39 mouse cellular contexts compared by ENCODE assay signal in the genomic region with DNA sequence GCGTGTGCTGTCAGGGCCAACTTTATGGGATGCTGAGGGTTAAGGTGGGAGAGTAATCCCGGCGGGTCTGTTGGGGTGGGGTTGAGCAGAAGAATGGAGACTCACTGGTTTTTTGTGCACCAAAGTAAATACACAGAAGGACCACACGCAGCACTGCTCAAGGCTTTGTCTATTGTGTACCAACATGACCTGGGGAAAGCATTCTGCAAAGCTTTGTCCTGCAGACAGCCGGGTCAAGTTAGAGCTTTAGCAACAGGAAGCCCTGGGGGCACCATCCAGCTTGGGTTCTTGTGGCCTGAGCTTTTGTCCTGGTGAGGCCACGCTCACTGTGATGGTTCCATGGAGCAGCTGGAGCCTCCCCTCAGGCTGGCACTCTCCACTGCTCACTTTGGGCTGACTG. TPM values are rescaled to one million over a fixed set of nuclear protein-coding genes. Genes with fewer than 3 reads are reported as not detected.
A peak's percentile ranks its signal among the peaks of the same experiment; 100 is the strongest.
DNase-seq lines count a peak whose midpoint lies in the region; ATAC-seq and TF ChIP-seq lines count a peak whose summit lies in the region.
"Had no signal": no experiment of that assay in that cellular context is flagged by ENCODE, and none has a peak within 500 bp of the region (broad histone marks: within the 10 kb centered on the region; RNA-seq: fewer than 3 reads in every experiment).

No protein-coding gene starts in this region.

- H3K4me3 ChIP-seq in hindbrain, embryonic 10.5 days = no peak overlapping the region
- no peak overlapping the region for H3K4me3 ChIP-seq in hindbrain, postnatal 0 days (ENCODE audit: low read length)
- peak overlapping the region; percentile 30; the same call in 1 of the 2 replicates for H3K4me3 ChIP-seq in G1E (ENCODE audit: low read depth, low read length)
- H3K4me3 ChIP-seq in midbrain, embryonic 15.5 days = no peak overlapping the region
- H3K4me3 ChIP-seq: embryonic facial prominence, embryonic 13.5 days; forebrain, embryonic 10.5 days; heart, embryonic 10.5 days; heart, embryonic 15.5 days; hindbrain, embryonic 13.5 days; kidney, embryonic 15.5 days; layer of hippocampus, adult 2 months; limb, embryonic 10.5 days; limb, embryonic 15.5 days; liver, embryonic 13.5 days; megakaryocyte, embryonic 14.5 days; midbrain, embryonic 13.5 days had no signal

- H3K36me3 ChIP-seq in hindbrain, embryonic 10.5 days = peaks cover 59% of the 10 kb centered on the region
- H3K36me3 ChIP-seq in hindbrain, postnatal 0 days (ENCODE audit: insufficient read depth, low read length) = peaks cover 35% of the 10 kb centered on the region
- H3K36me3 ChIP-seq in G1E (replicated peaks) = peaks cover 59% of the 10 kb centered on the region
- peaks cover 18% of the 10 kb centered on the region; the same call in 1 of the 2 replicates for H3K36me3 ChIP-seq in midbrain, embryonic 15.5 days (replicated peaks)

- 58% methylated on average over 6 of the region's 6 CpGs for WGBS in hindbrain, embryonic 10.5 days
- WGBS in hindbrain, postnatal 0 days = 47% methylated on average over 6 of the region's 6 CpGs
- WGBS in midbrain, embryonic 15.5 days = 53% methylated on average over 6 of the region's 6 CpGs

- peak; percentile 7 for DNase-seq in cerebellum, adult 9-11 months
- no peak for DNase-seq in cerebellum, adult 11-12 months
- DNase-seq in hindbrain, embryonic 10.5 days (ENCODE audit: low spot score) = peak; percentile 16
- DNase-seq in hindbrain, postnatal 0 days (ENCODE audit: low spot score) = no peak
- DNase-seq in G1E (ENCODE audit: low spot score) = no peak
- DNase-seq in mesoderm, embryonic 11.5 days (ENCODE audit: low read depth, low spot score) = peak; percentile 17
- no peak for DNase-seq in spleen, adult 18-20 months
- DNase-seq: adrenal gland, postnatal 14 days; cerebellum, adult 11 months; cerebellum, postnatal 10 days; gastrocnemius, postnatal 14 days; heart, postnatal 36 days; kidney, adult 18-20 months; kidney, postnatal 36 days; liver, embryonic 13.5 days; lung, adult 18-20 months; lung, postnatal 4 days; right cerebral cortex, adult 18-20 months; thymus, adult 18-20 months; thymus, postnatal 25 days had no signal

- no peak for TF ChIP-seq CTCF in hindbrain, postnatal 0 days (IDR thresholded peaks at IDR 0.05; ENCODE audit: low read depth)
- TF ChIP-seq CTCF in G1E (IDR thresholded peaks at IDR 0.05; ENCODE audit: low read depth, low read length) = no peak

- H3K9me3 ChIP-seq in hindbrain, embryonic 10.5 days = no peaks in the 10 kb centered on the region
- no peaks in the 10 kb centered on the region for H3K9me3 ChIP-seq in hindbrain, postnatal 0 days (ENCODE audit: low read length)
- no peaks in the 10 kb centered on the region for H3K9me3 ChIP-seq in G1E (replicated peaks)
- H3K9me3 ChIP-seq in midbrain, embryonic 15.5 days = no peaks in the 10 kb centered on the region
- H3K9me3 ChIP-seq: embryonic facial prominence, embryonic 13.5 days; forebrain, embryonic 10.5 days; heart, embryonic 10.5 days; heart, embryonic 15.5 days; hindbrain, embryonic 13.5 days; kidney, embryonic 15.5 days; limb, embryonic 10.5 days; limb, embryonic 15.5 days; liver, embryonic 13.5 days; megakaryocyte, embryonic 14.5 days; midbrain, embryonic 13.5 days had no signal

- ATAC-seq in hindbrain, postnatal 0 days = no peak
- ATAC-seq in G1E (ENCODE audit: extremely low read depth, insufficient number of reproducible peaks, low FRiP score, poor library complexity, severe bottlenecking) = no peak
- no peak for ATAC-seq in midbrain, embryonic 15.5 days (replicated peaks)
- ATAC-seq: forebrain, embryonic 16.5 days; lung, postnatal 0 days; midbrain, embryonic 13.5 days had no signal

- H3K27me3 ChIP-seq in hindbrain, embryonic 10.5 days (ENCODE audit: insufficient read depth, poor library complexity, severe bottlenecking) = no peaks in the 10 kb centered on the region
- H3K27me3 ChIP-seq in hindbrain, postnatal 0 days (ENCODE audit: insufficient read depth, low read length) = no peaks in the 10 kb centered on the region
- H3K27me3 ChIP-seq in G1E (ENCODE audit: insufficient read depth, low read length) = no peaks in the 10 kb centered on the region
- H3K27me3 ChIP-seq in midbrain, embryonic 15.5 days (replicated peaks) = no peaks in the 10 kb centered on the region
- H3K27me3 ChIP-seq: CH12.LX; embryonic facial prominence, embryonic 13.5 days; heart, embryonic 15.5 days; hindbrain, embryonic 13.5 days; kidney, embryonic 15.5 days; limb, embryonic 15.5 days; liver, embryonic 13.5 days; megakaryocyte, embryonic 14.5 days; midbrain, embryonic 13.5 days had no signal

- no peak overlapping the region for H3K9ac ChIP-seq in hindbrain, postnatal 0 days (replicated peaks; ENCODE audit: low read length)
- no peak overlapping the region for H3K9ac ChIP-seq in midbrain, embryonic 15.5 days
- H3K9ac ChIP-seq: embryonic facial prominence, embryonic 13.5 days; heart, embryonic 15.5 days; kidney, embryonic 15.5 days; limb, embryonic 15.5 days; liver, embryonic 13.5 days; midbrain, embryonic 13.5 days had no signal

- peaks cover 49% of the 10 kb centered on the region for H3K4me1 ChIP-seq in hindbrain, embryonic 10.5 days (replicated peaks)
- peaks cover 3% of the 10 kb centered on the region for H3K4me1 ChIP-seq in hindbrain, postnatal 0 days (ENCODE audit: insufficient read depth, low read length)
- H3K4me1 ChIP-seq in G1E (ENCODE audit: insufficient read depth, low read depth, low read length) = peaks cover 53% of the 10 kb centered on the region
- peaks cover 30% of the 10 kb centered on the region for H3K4me1 ChIP-seq in midbrain, embryonic 15.5 days

- H3K27ac ChIP-seq in hindbrain, embryonic 10.5 days = no peak overlapping the region
- H3K27ac ChIP-seq in hindbrain, postnatal 0 days = no peak overlapping the region
- no peak overlapping the region for H3K27ac ChIP-seq in midbrain, embryonic 15.5 days
- H3K27ac ChIP-seq: embryonic facial prominence, embryonic 13.5 days; forebrain, embryonic 10.5 days; heart, embryonic 10.5 days; heart, embryonic 15.5 days; hindbrain, embryonic 13.5 days; kidney, embryonic 15.5 days; layer of hippocampus, adult 2 months; limb, embryonic 10.5 days; limb, embryonic 15.5 days; liver, embryonic 13.5 days; midbrain, embryonic 13.5 days; stomach, postnatal 0 days had no signal

- H3K4me2 ChIP-seq in hindbrain, postnatal 0 days (ENCODE audit: low read depth, low read length) = no peak overlapping the region
- H3K4me2 ChIP-seq in midbrain, embryonic 15.5 days = no peak overlapping the region
- H3K4me2 ChIP-seq: embryonic facial prominence, embryonic 13.5 days; heart, embryonic 15.5 days; hindbrain, embryonic 13.5 days; kidney, embryonic 15.5 days; limb, embryonic 15.5 days; liver, embryonic 13.5 days; midbrain, embryonic 13.5 days had no signal

RNA-seq across cellular contexts. Expression of a gene that starts 3.4 kb away (rescaled TPM):
- 312 and 362 TPM in 2 replicates for polyA plus RNA-seq in hindbrain, embryonic 10.5 days (2016; fragmentation: Nextera tagmentation; extraction: Ambion mirVana)
- 55.3 and 87.9 TPM in 2 replicates for total RNA-seq in hindbrain, postnatal 0 days (2014; rRNA removed)
- polyA plus RNA-seq in hindbrain, postnatal 0 days (2015; fragmentation: Nextera tagmentation; extraction: Ambion mirVana) = 124 and 128 TPM in 2 replicates
- total RNA-seq in G1E (2014; fragmentation: Nextera tagmentation) (12.3 and 18.7 TPM in 2 replicates), G1E (2017) (40.9 and 41.6 TPM in 2 replicates)
- 89.7 and 117 TPM in 2 replicates for polyA plus RNA-seq in G1E (2012)
- polyA plus RNA-seq in midbrain, embryonic 15.5 days (2015; fragmentation: Nextera tagmentation; extraction: Ambion mirVana) = 98.0 and 115 TPM in 2 replicates

RNA-seq across cellular contexts. Expression of a gene that starts 3.8 kb away (rescaled TPM):
- polyA plus RNA-seq in hindbrain, embryonic 10.5 days (2016; fragmentation: Nextera tagmentation; extraction: Ambion mirVana) = 921 and 1,059 TPM in 2 replicates
- total RNA-seq in hindbrain, postnatal 0 days (2014; rRNA removed) = 545 and 609 TPM in 2 replicates
- polyA plus RNA-seq in hindbrain, postnatal 0 days (2015; fragmentation: Nextera tagmentation; extraction: Ambion mirVana) = 1,628 and 1,662 TPM in 2 replicates
- total RNA-seq in G1E (2014; fragmentation: Nextera tagmentation) (248 and 277 TPM in 2 replicates), G1E (2017) (542 and 638 TPM in 2 replicates)
- 180 and 328 TPM in 2 replicates for polyA plus RNA-seq in G1E (2012)
- 1,028 and 1,049 TPM in 2 replicates for polyA plus RNA-seq in midbrain, embryonic 15.5 days (2015; fragmentation: Nextera tagmentation; extraction: Ambion mirVana)

RNA-seq across cellular contexts. Expression of a gene that starts 3.9 kb away (rescaled TPM):
- 3.2 and 4.0 TPM in 2 replicates for polyA plus RNA-seq in hindbrain, embryonic 10.5 days (2016; fragmentation: Nextera tagmentation; extraction: Ambion mirVana)
- 3.1 and 7.0 TPM in 2 replicates for total RNA-seq in hindbrain, postnatal 0 days (2014; rRNA removed)
- polyA plus RNA-seq in hindbrain, postnatal 0 days (2015; fragmentation: Nextera tagmentation; extraction: Ambion mirVana) = 10.2 and 10.9 TPM in 2 replicates
- total RNA-seq in G1E (2014; fragmentation: Nextera tagmentation) (not detected in 2 replicates), G1E (2017) (not detected in 2 replicates)
- polyA plus RNA-seq in G1E (2012) = 0.77 and 1.2 TPM in 2 replicates
- 6.6 and 6.8 TPM in 2 replicates for polyA plus RNA-seq in midbrain, embryonic 15.5 days (2015; fragmentation: Nextera tagmentation; extraction: Ambion mirVana)
- total RNA-seq: adrenal gland, postnatal 14 days; common myeloid progenitor, adult 5-6 weeks; gastrocnemius, postnatal 14 days; granulocyte monocyte progenitor cell, adult 5-6 weeks; monocyte, adult 5-6 weeks had no signal

RNA-seq across cellular contexts. Expression of a gene that starts 24.3 kb away (rescaled TPM):
- polyA plus RNA-seq in hindbrain, embryonic 10.5 days (2016; fragmentation: Nextera tagmentation; extraction: Ambion mirVana) = 2.8 and 4.7 TPM in 2 replicates
- total RNA-seq in hindbrain, postnatal 0 days (2014; rRNA removed) = 12.3 and 26.5 TPM in 2 replicates
- polyA plus RNA-seq in hindbrain, postnatal 0 days (2015; fragmentation: Nextera tagmentation; extraction: Ambion mirVana) = 17.3 and 20.6 TPM in 2 replicates
- total RNA-seq in G1E (2014; fragmentation: Nextera tagmentation) = not detected in 2 replicates
- 0.71 TPM in 1 of 2 replicates, not detected in the other for total RNA-seq in G1E (2017)
- polyA plus RNA-seq in G1E (2012) = 0.10 and 0.26 TPM in 2 replicates
- polyA plus RNA-seq in midbrain, embryonic 15.5 days (2015; fragmentation: Nextera tagmentation; extraction: Ambion mirVana) = 18.1 and 20.1 TPM in 2 replicates
- total RNA-seq: granulocyte monocyte progenitor cell, adult 5-6 weeks; monocyte, adult 5-6 weeks had no signal

Comparison
In these comparisons a context has a peak if more than half of its experiments do, and no peak if none do; other contexts are left out.
1. DNase-seq: peak in cerebellum, adult 9-11 months (single experiment), hindbrain, embryonic 10.5 days (single experiment) and mesoderm, embryonic 11.5 days (single experiment); none in cerebellum, adult 11-12 months (single experiment), hindbrain, postnatal 0 days (single experiment), G1E (single experiment) and spleen, adult 18-20 months (0 of 2).